Mouse (Mus musculus) inflammation-experienced regulatory T-cells, adult 6 months (primary cell): ENCODE measurements around the gene Slc6a5. TPM values are rescaled to one million over a fixed set of nuclear protein-coding genes. Genes with fewer than 3 reads are reported as not detected.

Experiments used
- ATAC-seq: one replicate; pipeline ENCODE4 v1.8.0; 2017
- polyA plus RNA-seq, 3 experiments: library from polyadenylated mRNA; unstranded; fragments of 100-300 nt; shearing (Covaris generic); gene quantifications; one replicate each; pipeline ENCODE4 v1.2.1; 2017

The Slc6a5 gene
- polyA plus RNA-seq = not detected

- no peak for ATAC-seq
These were observed at the start of gene Slc6a5 for GRCm38 (mm10) chr7:49909850-49910249. Gene Slc6a5, plus strand, starts transcription at chr7:49910146.

GRCm38 (mm10) chr7:49861196-49861595, 48.8 kb upstream of the Slc6a5 start:
- no peak for ATAC-seq

GRCm38 (mm10) chr7:49863753-49864152, 46.2 kb upstream of the Slc6a5 start:
- no peak for ATAC-seq

GRCm38 (mm10) chr7:49869656-49870055, 40.3 kb upstream of the Slc6a5 start:
- no peak for ATAC-seq

- no peak for ATAC-seq
These were observed 39.7 kb upstream of the Slc6a5 start for GRCm38 (mm10) chr7:49870276-49870675.

GRCm38 (mm10) chr7:49877307-49877706, 32.6 kb upstream of the Slc6a5 start:
- no peak for ATAC-seq

- ATAC-seq = no peak
These were observed 30.9 kb upstream of the Slc6a5 start for GRCm38 (mm10) chr7:49879051-49879450.

- no peak for ATAC-seq
These were observed 29.8 kb upstream of the Slc6a5 start for GRCm38 (mm10) chr7:49879998-49880707.

- ATAC-seq = no peak
These were observed 27.7 kb upstream of the Slc6a5 start for GRCm38 (mm10) chr7:49882288-49882687.

GRCm38 (mm10) chr7:49882694-49883389, 27.1 kb upstream of the Slc6a5 start:
- ATAC-seq = no peak

GRCm38 (mm10) chr7:49887776-49888390, 22.1 kb upstream of the Slc6a5 start:
- ATAC-seq = no peak

- ATAC-seq = no peak
These were observed 15.2 kb upstream of the Slc6a5 start for GRCm38 (mm10) chr7:49894786-49895185.

GRCm38 (mm10) chr7:49895296-49895695, 14.7 kb upstream of the Slc6a5 start:
- ATAC-seq = no peak

GRCm38 (mm10) chr7:49902003-49902552, 7.9 kb upstream of the Slc6a5 start:
- no peak for ATAC-seq

- no peak for ATAC-seq
These were observed 2.5 kb upstream of the Slc6a5 start for GRCm38 (mm10) chr7:49907191-49908171.

- no peak for ATAC-seq
These were observed 1.6 kb upstream of the Slc6a5 start for GRCm38 (mm10) chr7:49908181-49908855.

- ATAC-seq = no peak
These were observed 945 bp upstream of the Slc6a5 start for GRCm38 (mm10) chr7:49908990-49909411.

- ATAC-seq = no peak
These were observed 415 bp downstream of the Slc6a5 start for GRCm38 (mm10) chr7:49910361-49910760.

- ATAC-seq = no peak
These were observed 1.4 kb downstream of the Slc6a5 start for GRCm38 (mm10) chr7:49911147-49911946.

- ATAC-seq = no peak
These were observed 2.0 kb downstream of the Slc6a5 start for GRCm38 (mm10) chr7:49911947-49912262.

GRCm38 (mm10) chr7:49913164-49913563, 3.2 kb downstream of the Slc6a5 start:
- ATAC-seq = no peak
